Mouse (Mus musculus): ENCODE measurements at regions not wholly inside any gene's neighbourhood (a gene's known extent, or its start where the extent isn't known, plus 50 kb on each side); places are given as distances from the start of the nearest gene placed in this dataset.

DNA sequence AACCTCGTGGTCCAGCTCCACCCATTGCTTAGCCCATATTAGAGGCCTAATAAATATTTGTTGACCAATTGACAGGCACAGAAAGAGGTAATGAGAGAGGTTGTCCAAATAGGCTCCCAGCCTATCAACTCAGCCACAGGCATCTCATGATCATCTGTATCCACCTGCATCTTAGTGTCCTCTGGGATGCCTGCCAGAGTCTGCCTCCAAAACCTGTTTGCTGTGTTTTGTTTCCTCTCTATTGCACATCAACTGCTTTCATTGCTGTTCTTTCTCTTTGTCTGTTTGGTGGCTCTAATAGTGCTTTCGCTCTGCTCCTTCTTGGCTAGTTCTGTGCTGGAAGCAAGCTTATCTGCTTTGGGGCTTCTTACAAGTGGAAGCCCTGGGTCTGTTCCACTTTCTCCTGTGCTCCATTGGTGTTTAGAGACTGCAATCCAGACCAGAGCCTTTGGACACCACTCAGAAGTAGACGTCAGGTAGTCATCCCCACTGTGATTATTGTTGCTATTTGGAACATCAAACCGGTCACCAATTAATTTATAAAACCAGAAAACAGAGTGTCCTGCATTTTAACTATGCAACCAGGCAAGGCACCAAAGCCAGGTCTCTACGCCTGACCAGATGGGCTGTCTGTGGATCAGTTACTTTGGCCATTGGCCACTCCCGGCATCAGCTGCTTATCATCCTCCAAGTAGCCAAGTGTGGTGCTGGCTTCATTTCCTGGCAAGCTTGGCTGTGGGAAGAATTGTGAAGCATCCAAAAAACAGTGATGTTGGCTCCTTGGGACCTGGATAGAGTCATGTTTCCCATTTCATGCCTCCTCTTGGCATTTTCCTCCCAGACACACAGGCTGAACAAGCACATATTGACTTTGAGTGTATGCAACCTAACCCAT, 74.5 kb upstream of the Hs3st4 start:
- no peak for DNase-seq

DNA sequence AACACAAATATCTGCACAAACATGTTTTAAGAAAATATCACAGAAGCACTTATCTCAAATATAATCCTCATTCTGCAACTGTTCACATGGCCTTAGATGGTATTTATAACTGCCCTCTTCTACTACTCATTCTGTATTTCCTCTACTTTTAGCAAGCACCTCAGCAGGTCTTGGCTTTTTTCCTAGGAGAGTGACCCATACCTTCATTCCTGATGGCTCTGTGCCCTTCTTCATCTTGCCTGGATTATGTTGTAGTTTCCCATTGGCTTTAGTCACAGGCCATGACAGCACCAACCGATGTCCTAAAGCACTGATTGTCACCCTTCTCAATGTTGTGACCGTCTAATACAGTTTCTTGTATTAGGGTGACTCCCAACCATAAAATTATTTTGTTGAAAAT, 61.2 kb upstream of the Hs3st4 start:
- no peak for DNase-seq

DNA sequence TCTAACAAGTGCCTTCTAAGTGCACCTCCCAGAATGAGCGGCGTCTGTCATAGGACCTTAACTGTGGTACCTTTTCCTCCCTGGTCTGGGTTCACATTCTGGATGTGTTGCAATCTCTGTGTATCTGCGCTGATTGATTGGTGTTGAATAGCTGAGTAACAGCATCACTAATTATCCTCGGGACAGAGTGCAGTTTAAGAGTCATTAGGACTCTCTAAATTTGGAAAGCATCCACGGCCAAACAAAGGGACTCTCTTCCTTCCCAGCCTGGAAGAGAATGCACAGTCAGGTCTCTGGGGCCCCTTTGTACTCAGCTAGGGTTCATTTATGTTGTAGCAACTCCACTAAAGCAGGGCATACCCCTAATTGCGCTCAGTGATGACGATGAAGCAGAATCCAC, 50.2 kb upstream of the Hs3st4 start:
- no peak for DNase-seq
